ENCODE assay signal across 9 mouse cellular contexts in the genomic region with DNA sequence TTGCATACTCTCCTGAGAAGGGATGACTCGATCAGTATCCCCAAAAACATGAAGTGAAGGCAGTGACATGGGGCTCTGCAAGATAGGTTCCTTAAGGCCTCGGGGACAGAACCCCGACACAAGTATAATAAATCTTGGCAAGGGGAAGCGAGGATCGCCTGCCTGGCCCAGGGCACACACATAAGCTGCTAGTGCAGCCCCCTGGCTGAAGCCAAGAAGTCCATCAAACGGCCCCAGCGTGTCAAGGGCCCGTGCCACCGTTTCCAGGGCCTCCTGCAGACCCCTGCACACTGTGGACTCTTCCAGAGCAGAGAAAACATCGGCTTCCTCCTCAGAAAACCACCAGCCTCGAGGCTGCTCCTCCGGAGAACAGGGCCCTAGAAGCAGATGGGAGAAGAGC. TPM values are rescaled to one million over a fixed set of nuclear protein-coding genes. Genes with fewer than 3 reads are reported as not detected.
A peak's percentile ranks its signal among the peaks of the same experiment; 100 is the strongest.
DNase-seq lines count a peak whose midpoint lies in the region; ATAC-seq and TF ChIP-seq lines count a peak whose summit lies in the region.
"Had no signal": no experiment of that assay in that cellular context is flagged by ENCODE, and none has a peak within 500 bp of the region (broad histone marks: within the 10 kb centered on the region; RNA-seq: fewer than 3 reads in every experiment).

No protein-coding gene starts in this region.

- intact Hi-C loops in heart, adult 2 months (cut with DNase I), result loop anchor here (1.0 to 5.0 kb wide), 2 partner anchors 113 to 251 kb away; a partner anchor contains a TSS
- intact Hi-C loops in heart, postnatal 14 days (cut with DNase I), result loop anchor here (5.0 kb wide), 1 partner anchor 229 kb away; no protein-coding TSS in a partner anchor

- TF ChIP-seq POLR2A in heart, adult 2 months (IDR thresholded peaks at IDR 0.05; ENCODE audit: insufficient read depth, low read depth, low read length), result no peak
- TF ChIP-seq POLR2A in ES-Bruce4 (IDR thresholded peaks at IDR 0.05; ENCODE audit: insufficient read depth, low read length), result no peak

- H3K79me2 ChIP-seq in heart, adult 2 months (replicated peaks; ENCODE audit: control insufficient read depth, insufficient read depth, low read length), result no peaks in the 10 kb centered on the region

- peak overlapping the region; percentile 79 for H3K4me3 ChIP-seq in heart, adult 2 months
- peak overlapping the region; percentile 77 for H3K4me3 ChIP-seq in ES-Bruce4 (ENCODE audit: low read depth, low read length)
- H3K4me3 ChIP-seq in forebrain, postnatal 0 days (ENCODE audit: low read depth, low read length), result peak overlapping the region; percentile 69
- H3K4me3 ChIP-seq in liver, embryonic 16.5 days (ENCODE audit: low read depth, low read length), result peak overlapping the region; percentile 86

- H3K9me3 ChIP-seq in ES-Bruce4 (replicated peaks; ENCODE audit: control insufficient read depth, insufficient read depth, low read length, poor library complexity, severe bottlenecking), result no peaks in the 10 kb centered on the region
- H3K9me3 ChIP-seq in forebrain, postnatal 0 days (ENCODE audit: low read length), result no peaks in the 10 kb centered on the region
- H3K9me3 ChIP-seq in liver, embryonic 16.5 days (replicated peaks; ENCODE audit: control insufficient read depth, low read length), result no peaks in the 10 kb centered on the region

- H3K27me3 ChIP-seq in heart, adult 2 months (ENCODE audit: control insufficient read depth, insufficient read depth, low read length), result no peaks in the 10 kb centered on the region
- no peaks in the 10 kb centered on the region for H3K27me3 ChIP-seq in ES-Bruce4 (ENCODE audit: control insufficient read depth, insufficient read depth, low read length, poor library complexity, severe bottlenecking)
- no peaks in the 10 kb centered on the region for H3K27me3 ChIP-seq in forebrain, postnatal 0 days (ENCODE audit: insufficient read depth, low read length)
- H3K27me3 ChIP-seq in liver, embryonic 16.5 days (ENCODE audit: control insufficient read depth, insufficient read depth, low read depth, low read length), result peaks cover 16% of the 10 kb centered on the region

- H3K9ac ChIP-seq in heart, adult 2 months (ENCODE audit: low read depth, low read length), result no peak overlapping the region
- H3K9ac ChIP-seq in ES-Bruce4 (ENCODE audit: low read depth, poor library complexity, severe bottlenecking), result peak overlapping the region; percentile 71
- peak overlapping the region; percentile 79 for H3K9ac ChIP-seq in forebrain, postnatal 0 days
- H3K9ac ChIP-seq in liver, embryonic 16.5 days (ENCODE audit: low read depth, low read length), result peak overlapping the region; percentile 85

- no peak for DNase-seq in heart, adult 2 months
- no peak for DNase-seq in heart, postnatal 14 days
- no peak for DNase-seq in forebrain, postnatal 0 days
- no peak for DNase-seq in retina, postnatal 1 day
- DNase-seq in right cerebral cortex, postnatal 4 days, result no peak
- DNase-seq in right cerebral cortex, postnatal 36 days (ENCODE audit: low spot score in 2 of 2), result no peak

- no peak for TF ChIP-seq CTCF in heart, adult 2 months (IDR thresholded peaks at IDR 0.05)
- no peak for TF ChIP-seq CTCF in ES-Bruce4 (IDR thresholded peaks at IDR 0.05; ENCODE audit: low read depth, low read length)
- TF ChIP-seq CTCF in forebrain, postnatal 0 days (IDR thresholded peaks at IDR 0.05; ENCODE audit: low read depth), result no peak

- H3K4me2 ChIP-seq in forebrain, postnatal 0 days (ENCODE audit: low read depth), result peak overlapping the region; percentile 90
- peak overlapping the region; percentile 79 for H3K4me2 ChIP-seq in liver, embryonic 16.5 days (ENCODE audit: low read depth, low read length)

- peaks cover 7% of the 10 kb centered on the region for H3K4me1 ChIP-seq in heart, adult 2 months (ENCODE audit: control insufficient read depth, insufficient read depth, low read length)
- H3K4me1 ChIP-seq in ES-Bruce4 (ENCODE audit: control insufficient read depth, insufficient read depth, low read length), result no peaks in the 10 kb centered on the region
- no peaks in the 10 kb centered on the region for H3K4me1 ChIP-seq in forebrain, postnatal 0 days (ENCODE audit: insufficient read depth)
- peaks cover 22% of the 10 kb centered on the region for H3K4me1 ChIP-seq in liver, embryonic 16.5 days (ENCODE audit: control insufficient read depth, low read depth, low read length)

- no peak for TF ChIP-seq EP300 in heart, adult 2 months (IDR thresholded peaks at IDR 0.05; ENCODE audit: insufficient read depth, low read depth, low read length)
- TF ChIP-seq EP300 in ES-Bruce4 (IDR thresholded peaks at IDR 0.05; ENCODE audit: insufficient read depth, low read depth, low read length), result no peak

- 50% methylated on average over 12 of the region's 12 CpGs for WGBS in heart, adult 2 months
- WGBS in forebrain, postnatal 0 days, result 61% methylated on average over 12 of the region's 12 CpGs
- WGBS in liver, embryonic 16.5 days (ENCODE audit: insufficient replicate concordance), result 46% methylated on average over 12 of the region's 12 CpGs

- peak overlapping the region; percentile 88 for H3K27ac ChIP-seq in heart, adult 2 months
- H3K27ac ChIP-seq in ES-Bruce4 (ENCODE audit: insufficient read depth, low read length), result no peak overlapping the region
- H3K27ac ChIP-seq in forebrain, postnatal 0 days (ENCODE audit: low read depth, low read length), result peak overlapping the region; percentile 87
- H3K27ac ChIP-seq in liver, embryonic 16.5 days (ENCODE audit: low read length), result 0 out of 2 replicates have a peak overlapping the region, but pooled peaks have one; percentile 65

- H3K36me3 ChIP-seq in heart, adult 2 months (ENCODE audit: control insufficient read depth, insufficient read depth, low read length), result no peaks in the 10 kb centered on the region
- H3K36me3 ChIP-seq in ES-Bruce4 (ENCODE audit: control insufficient read depth, insufficient read depth, low read length, poor library complexity, severe bottlenecking), result peaks cover 14% of the 10 kb centered on the region
- H3K36me3 ChIP-seq in forebrain, postnatal 0 days (ENCODE audit: insufficient read depth), result peaks cover 27% of the 10 kb centered on the region
- peaks cover 4% of the 10 kb centered on the region for H3K36me3 ChIP-seq in liver, embryonic 16.5 days (ENCODE audit: control insufficient read depth, insufficient read depth)

- ATAC-seq in forebrain, postnatal 0 days, result no peak
- ATAC-seq in liver, embryonic 16.5 days (ENCODE audit: low read depth), result no peak

RNA-seq across cellular contexts. Expression of a gene that starts 0.6 kb away (rescaled TPM):
- 1 to 10 TPM; 5.7 to 6.1 TPM for total RNA-seq in heart, adult 2 months (2021)
- 11.1 and 16.7 TPM in 2 replicates for polyA plus RNA-seq in heart, adult 2 months (2012; rRNA removed)
- 1 to 10 TPM; 7.1 TPM for total RNA-seq in heart, postnatal 14 days (2021)
- 13.1 and 14.2 TPM in 2 replicates for polyA plus RNA-seq in ES-Bruce4 (2011; ENCODE audit: insufficient read depth, insufficient read length, low read depth, missing spikeins)
- total RNA-seq in forebrain, postnatal 0 days (2014; rRNA removed), result 15.5 and 19.6 TPM in 2 replicates
- polyA plus RNA-seq in forebrain, postnatal 0 days (2015; fragmentation: Nextera tagmentation; extraction: Ambion mirVana), result 11.5 and 16.3 TPM in 2 replicates
- 8.7 and 9.6 TPM in 2 replicates for polyA plus RNA-seq in liver, embryonic 16.5 days (2015; fragmentation: Nextera tagmentation; extraction: Ambion mirVana)

RNA-seq across cellular contexts. Expression of a gene that starts 8.7 kb away (rescaled TPM):
- 10 to 100 TPM; 12.6 to 13.6 TPM for total RNA-seq in heart, adult 2 months (2021)
- polyA plus RNA-seq in heart, adult 2 months (2012; rRNA removed), result 15.5 and 19.6 TPM in 2 replicates
- total RNA-seq in heart, postnatal 14 days (2021), result 10 to 100 TPM; 22.7 to 26.3 TPM
- 0.28 and 0.38 TPM in 2 replicates for polyA plus RNA-seq in ES-Bruce4 (2011; ENCODE audit: insufficient read depth, insufficient read length, low read depth, missing spikeins)
- 4.2 and 4.5 TPM in 2 replicates for total RNA-seq in forebrain, postnatal 0 days (2014; rRNA removed)
- 1.7 TPM in 2 replicates for polyA plus RNA-seq in forebrain, postnatal 0 days (2015; fragmentation: Nextera tagmentation; extraction: Ambion mirVana)
- 0.44 and 1.0 TPM in 2 replicates for polyA plus RNA-seq in liver, embryonic 16.5 days (2015; fragmentation: Nextera tagmentation; extraction: Ambion mirVana)
- total RNA-seq: hematopoietic stem cell, adult 5-6 weeks had no signal

RNA-seq across cellular contexts. Expression of a gene that starts 13.0 kb away (rescaled TPM):
- total RNA-seq in heart, adult 2 months (2021), result 10 to 100 TPM in 1 of 2 experiments, 1 to 10 TPM in 1; 8.5 to 11.6 TPM
- 21.7 and 32.9 TPM in 2 replicates for polyA plus RNA-seq in heart, adult 2 months (2012; rRNA removed)
- total RNA-seq in heart, postnatal 14 days (2021), result 1 to 10 TPM; 9.9 TPM
- polyA plus RNA-seq in ES-Bruce4 (2011; ENCODE audit: insufficient read depth, insufficient read length, low read depth, missing spikeins), result 11.9 and 16.6 TPM in 2 replicates
- 19.5 and 21.0 TPM in 2 replicates for total RNA-seq in forebrain, postnatal 0 days (2014; rRNA removed)
- polyA plus RNA-seq in forebrain, postnatal 0 days (2015; fragmentation: Nextera tagmentation; extraction: Ambion mirVana), result 12.7 and 13.8 TPM in 2 replicates
- 9.1 and 10.6 TPM in 2 replicates for polyA plus RNA-seq in liver, embryonic 16.5 days (2015; fragmentation: Nextera tagmentation; extraction: Ambion mirVana)

RNA-seq across cellular contexts. Expression of a gene that starts 15.6 kb away (rescaled TPM):
- 1 to 10 TPM; 8.4 to 9.4 TPM for total RNA-seq in heart, adult 2 months (2021)
- polyA plus RNA-seq in heart, adult 2 months (2012; rRNA removed), result 7.5 and 10.4 TPM in 2 replicates
- total RNA-seq in heart, postnatal 14 days (2021), result 10 to 100 TPM; 10.6 to 13.2 TPM
- polyA plus RNA-seq in ES-Bruce4 (2011; ENCODE audit: insufficient read depth, insufficient read length, low read depth, missing spikeins), result 0.96 and 1.6 TPM in 2 replicates
- 10.6 and 11.0 TPM in 2 replicates for total RNA-seq in forebrain, postnatal 0 days (2014; rRNA removed)
- 11.9 and 15.6 TPM in 2 replicates for polyA plus RNA-seq in forebrain, postnatal 0 days (2015; fragmentation: Nextera tagmentation; extraction: Ambion mirVana)
- 0.44 and 0.48 TPM in 2 replicates for polyA plus RNA-seq in liver, embryonic 16.5 days (2015; fragmentation: Nextera tagmentation; extraction: Ambion mirVana)
